Mouse (Mus musculus) neural tube, postnatal 0 days (tissue): ENCODE data around the gene Gpr3. TPM values are rescaled to one million over a fixed set of nuclear protein-coding genes. Genes with fewer than 3 reads are reported as not detected.

Experiments used
- microRNA-seq: library from miRNA; unstranded; fragments of <30 nt; microRNA quantifications from one replicate; pipeline ENCODE4, GENCODE M21; 2016
- polyA plus RNA-seq: library from polyadenylated mRNA; unstranded; fragments of >200 nt; fragmentation: Nextera tagmentation; extraction: Ambion mirVana; gene quantifications from 2 replicates; pipeline ENCODE4 v1.2.1, GENCODE M21; 2015

Gene Gpr3
- 3.8 and 5.7 TPM in 2 replicates for polyA plus RNA-seq

DNA sequence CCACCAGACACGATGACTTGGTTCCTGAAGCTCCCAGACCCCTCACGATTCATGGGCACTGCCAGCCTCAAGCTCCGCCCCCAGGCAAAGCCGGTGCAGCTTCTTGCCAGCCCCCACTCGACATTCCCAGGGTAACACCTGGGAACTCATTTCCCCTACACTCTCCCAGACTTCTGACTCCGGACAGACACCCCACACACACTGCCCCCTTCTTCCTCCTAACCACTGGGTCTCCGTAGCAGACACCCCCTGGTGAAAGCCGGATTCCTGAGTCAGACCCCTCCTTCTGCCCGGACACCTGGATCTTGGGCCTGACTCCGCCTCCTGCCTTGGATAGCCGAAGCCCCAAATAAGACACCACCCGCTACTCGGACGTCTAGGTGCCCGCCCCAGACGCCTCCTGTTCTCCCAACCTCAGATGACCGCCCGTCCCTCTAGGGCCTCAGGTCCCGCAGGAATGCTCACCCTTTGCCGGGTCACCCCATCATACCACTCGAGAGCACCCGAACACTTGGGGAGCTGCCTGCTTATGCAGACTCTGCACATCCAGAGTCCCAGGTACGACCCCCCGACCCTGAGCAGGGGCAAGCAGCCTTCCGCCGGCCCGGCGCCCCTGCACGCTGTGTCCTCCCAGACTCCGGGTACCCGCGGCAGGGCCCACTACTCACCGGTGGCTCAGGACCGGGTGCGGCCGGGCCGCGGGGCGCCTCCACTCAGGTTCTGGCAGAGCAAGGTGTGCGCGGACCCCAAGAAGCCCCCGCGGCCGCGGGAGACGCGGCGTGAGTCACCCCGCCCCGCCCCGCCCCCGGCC lies at the start of gene Gpr3, which contains the start of gene Cd164l2:
Gene Gpr3, minus strand, starts transcription at position 786 of the 811 bp plus-strand sequence.
Gene Cd164l2, plus strand, starts transcription at position 381 of the 811 bp plus-strand sequence.

DNA sequence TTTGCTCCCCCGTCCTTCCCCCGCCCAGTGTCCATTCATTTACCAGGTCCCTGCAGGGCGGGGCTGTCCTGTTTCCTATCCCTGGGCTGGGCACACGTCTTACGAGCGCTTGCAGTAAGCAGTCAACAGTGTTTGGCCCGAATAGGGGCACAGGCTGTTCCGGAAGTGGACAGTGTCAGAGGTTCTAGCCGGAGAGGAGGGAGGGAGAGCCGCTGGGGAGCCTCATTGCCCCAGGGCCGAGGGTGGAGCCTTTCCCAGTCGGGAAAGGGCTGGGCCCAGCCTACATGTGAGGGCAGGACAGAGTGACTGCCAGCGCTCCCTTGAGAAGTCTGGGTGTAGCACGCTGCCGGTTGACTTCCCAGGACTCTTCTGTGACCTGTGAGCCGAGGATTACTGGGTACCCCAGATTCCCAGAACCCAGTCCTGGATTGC lies 28.2 kb upstream of the Gpr3 start, which contains the start of gene Map3k6:
Gene Map3k6, plus strand, starts transcription at position 329 of the 432 bp plus-strand sequence.

Small RNA genes lying within 50 kb of the gene (microRNA-seq; reads per million reads assigned to microRNA genes)
- gene Mir7017, result not detected

Other genes with a start within 250 kb of the Gpr3 start
- 0.13 and 0.19 TPM in 2 replicates for gene Fgr, start 238.4 kb downstream of the Gpr3 start, polyA plus RNA-seq
- 9.0 and 11.8 TPM in 2 replicates for gene Ahdc1, start 201.3 kb downstream of the Gpr3 start, polyA plus RNA-seq
- gene Wasf2, start 82.0 kb downstream of the Gpr3 start, polyA plus RNA-seq, result 27.2 and 32.5 TPM in 2 replicates
- gene Cd164l2, start 405 bp downstream of the Gpr3 start, polyA plus RNA-seq, result 8.6 and 13.2 TPM in 2 replicates
- gene Map3k6, start 28.3 kb upstream of the Gpr3 start, polyA plus RNA-seq, result 4.3 and 4.9 TPM in 2 replicates
- gene Sytl1, start 50.6 kb upstream of the Gpr3 start, polyA plus RNA-seq, result 0.15 TPM in 2 replicates
- 118 and 121 TPM in 2 replicates for gene Tmem222, start 65.3 kb upstream of the Gpr3 start, polyA plus RNA-seq
- gene Wdtc1, start 140.9 kb upstream of the Gpr3 start, polyA plus RNA-seq, result 15.2 and 15.3 TPM in 2 replicates
- gene Slc9a1, start 157.2 kb upstream of the Gpr3 start, polyA plus RNA-seq, result 7.9 and 10.2 TPM in 2 replicates